Mouse (Mus musculus): ENCODE measurements around the gene Lst1. TPM values are rescaled to one million over a fixed set of nuclear protein-coding genes. Genes with fewer than 3 reads are reported as not detected.

Gene Lst1
- total and polyA plus RNA-seq, 3 experiments: 2.9 to 8.5 (median 8.4) TPM

DNA sequence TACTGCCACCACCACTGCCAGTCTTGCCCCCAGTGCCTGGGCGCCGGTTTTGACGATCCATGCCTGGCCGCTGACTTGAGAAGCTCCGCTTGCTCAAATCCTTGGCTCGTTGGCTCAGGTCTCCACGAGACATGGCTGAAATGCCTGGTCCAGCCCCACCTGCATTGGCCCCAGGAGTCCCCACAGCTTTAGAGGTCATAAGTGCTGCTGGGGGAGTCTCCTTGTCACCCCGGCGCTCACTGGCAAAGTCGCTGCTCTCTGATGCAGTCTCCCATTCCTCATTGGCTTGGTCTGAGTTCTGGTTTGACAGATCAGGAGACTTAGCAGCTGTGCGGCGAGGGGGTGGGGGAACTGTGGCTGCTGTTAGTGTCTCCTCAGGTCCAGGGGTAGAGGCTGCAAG is 32.8 kb downstream of the Lst1 start:
- Histone ChIP-seq H3K9me3 (replicated peaks; ENCODE audit: low read length) (no peaks in the 10 kb centered on the region), H3K36me3 (replicated peaks in 1 of 2; ENCODE audit: control insufficient read depth in 1 of 2, insufficient read depth in 1 of 2, low read length in 1 of 2) (peaks cover 92 to 94% of the 10 kb centered on the region in 2 experiments), H3K4me1 (ENCODE audit: control insufficient read depth in 1 of 2, insufficient read depth in 2 of 2) (no peaks in the 10 kb centered on the region), H3K4me2 (ENCODE audit: insufficient read depth, low read depth, poor library complexity, severe bottlenecking) (no peak overlapping the region), H3K27me3 (replicated peaks) (no peaks in the 10 kb centered on the region), H3K27ac (ENCODE audit: insufficient read depth, low read depth) (no peak overlapping the region), H3K9ac (ENCODE audit: insufficient read depth, low read depth) (no peak overlapping the region), H3K79me2 (replicated peaks; ENCODE audit: control insufficient read depth, extremely low read depth, insufficient read depth, poor library complexity, severe bottlenecking) (peaks cover 26% of the 10 kb centered on the region), H3K4me3 (replicated peaks in 1 of 3; ENCODE audit: low read depth in 2 of 3, low read length in 2 of 3, poor library complexity in 1 of 3) (no peak overlapping the region)
- no peak for DNase-seq (ENCODE audit: extremely low read depth)
- TF ChIP-seq SMC3 (IDR thresholded peaks at IDR 0.05; ENCODE audit: low read depth, low read length) (no peak), ZMIZ1 (IDR thresholded peaks at IDR 0.05; ENCODE audit: low read depth, low read length) (no peak), POLR2A (IDR thresholded peaks at IDR 0.05; ENCODE audit: low read depth, low read length) (no peak), ELF1 (IDR thresholded peaks at IDR 0.05; ENCODE audit: low read depth, low read length) (no peak), E2F4 (IDR thresholded peaks at IDR 0.05; ENCODE audit: insufficient replicate concordance, low read depth, low read length) (no peak), TBP (conservative IDR thresholded peaks at IDR 0.05; ENCODE audit: low read depth, low read length) (no peak), MAZ (IDR thresholded peaks at IDR 0.05; ENCODE audit: low read depth, low read length) (no peak)
- dilution Hi-C loops (cut with MboI; ENCODE audit: extremely low pct_ligation_motif_present, extremely low pct_unique_long_range_greater_than_20kb, low sequenced_read_pairs) (no loop called here), in situ Hi-C loops (cut with MboI; ENCODE audit: low pct_ligation_motif_present, low pct_unique_long_range_greater_than_20kb, low sequenced_read_pairs) (no loop called here)

DNA sequence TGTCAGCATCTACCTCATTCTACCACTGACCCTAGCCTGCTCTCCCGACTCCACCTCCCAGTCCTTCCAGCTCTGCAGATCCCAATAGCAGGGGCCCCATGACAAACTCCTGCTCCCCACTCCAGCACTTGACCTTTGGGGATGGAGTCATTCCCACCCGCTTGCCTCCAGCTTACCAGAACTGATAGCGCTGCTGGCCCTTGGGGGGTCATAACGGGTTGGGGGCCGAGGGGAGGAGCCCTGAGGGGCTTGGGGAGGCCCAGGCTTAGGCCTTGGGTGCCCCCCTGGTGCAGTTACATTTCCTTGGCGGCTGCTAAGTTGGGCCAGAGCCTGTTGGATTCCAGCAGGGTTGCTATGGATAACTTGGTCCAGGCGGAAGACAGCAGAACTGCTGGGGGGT is 33.6 kb downstream of the Lst1 start:
- dilution Hi-C loops (cut with MboI; ENCODE audit: extremely low pct_ligation_motif_present, extremely low pct_unique_long_range_greater_than_20kb, low sequenced_read_pairs): no loop called here
- in situ Hi-C loops (cut with MboI; ENCODE audit: low pct_ligation_motif_present, low pct_unique_long_range_greater_than_20kb, low sequenced_read_pairs): no loop called here
- Histone ChIP-seq H3K9me3 (replicated peaks; ENCODE audit: low read length) (no peaks in the 10 kb centered on the region), H3K4me2 (ENCODE audit: insufficient read depth, low read depth, poor library complexity, severe bottlenecking) (no peak overlapping the region), H3K27ac (ENCODE audit: insufficient read depth, low read depth) (no peak overlapping the region), H3K9ac (ENCODE audit: insufficient read depth, low read depth) (no peak overlapping the region), H3K4me3 (replicated peaks in 1 of 3; ENCODE audit: low read depth in 2 of 3, low read length in 2 of 3, poor library complexity in 1 of 3) (no peak overlapping the region), H3K36me3 (replicated peaks in 1 of 2; ENCODE audit: control insufficient read depth in 1 of 2, insufficient read depth in 1 of 2, low read length in 1 of 2) (peaks cover 93 to 94% of the 10 kb centered on the region in 2 experiments), H3K4me1 (ENCODE audit: control insufficient read depth in 1 of 2, insufficient read depth in 2 of 2) (no peaks in the 10 kb centered on the region), H3K79me2 (replicated peaks; ENCODE audit: control insufficient read depth, extremely low read depth, insufficient read depth, poor library complexity, severe bottlenecking) (peaks cover 18% of the 10 kb centered on the region), H3K27me3 (replicated peaks) (no peaks in the 10 kb centered on the region)
- DNase-seq (ENCODE audit: extremely low read depth): no peak
- TF ChIP-seq NELFE (IDR thresholded peaks at IDR 0.05; ENCODE audit: low read depth, low read length): no peak
- no peak for TF ChIP-seq ZMIZ1 (IDR thresholded peaks at IDR 0.05; ENCODE audit: low read depth, low read length)
- no peak for TF ChIP-seq MEF2A (IDR thresholded peaks at IDR 0.05; ENCODE audit: borderline replicate concordance, low read depth, low read length)
- TF ChIP-seq CHD2 (IDR thresholded peaks at IDR 0.05; ENCODE audit: low read length): no peak
- no peak for TF ChIP-seq POLR2AphosphoS2 (IDR thresholded peaks at IDR 0.05; ENCODE audit: low read depth, low read length)
- TF ChIP-seq CHD1 (IDR thresholded peaks at IDR 0.05; ENCODE audit: low read depth, low read length): no peak
- no peak for TF ChIP-seq JUN (IDR thresholded peaks at IDR 0.05; ENCODE audit: insufficient read depth, low read depth, low read length)
- TF ChIP-seq UBTF (IDR thresholded peaks at IDR 0.05; ENCODE audit: low read depth, low read length): no peak
- no peak for TF ChIP-seq KAT2A (IDR thresholded peaks at IDR 0.05; ENCODE audit: insufficient replicate concordance, low read length)
- no peak for TF ChIP-seq GABPA (IDR thresholded peaks at IDR 0.05; ENCODE audit: insufficient replicate concordance, low read depth, low read length)
- no peak for TF ChIP-seq E2F4 (IDR thresholded peaks at IDR 0.05; ENCODE audit: insufficient replicate concordance, low read depth, low read length)
- TF ChIP-seq TBP (conservative IDR thresholded peaks at IDR 0.05; ENCODE audit: low read depth, low read length): no peak
- TF ChIP-seq TCF12 (IDR thresholded peaks at IDR 0.05; ENCODE audit: low read depth, low read length): no peak
- no peak for TF ChIP-seq CTCF (conservative IDR thresholded peaks at IDR 0.05 in 1 of 2, IDR thresholded peaks at IDR 0.05 in 1 of 2; ENCODE audit: low read depth in 2 of 2, low read length in 2 of 2)
- TF ChIP-seq IRF4 (IDR thresholded peaks at IDR 0.05; ENCODE audit: low read depth, low read length): no peak

Measured in CH12.LX (cell line).